Mouse (Mus musculus): Measurements from ENCODE around the gene Slx4ip.
A peak's percentile ranks its signal among the peaks of the same experiment; 100 is the strongest.
"Not testable (repeated sequence)": the region's sequence is repeated elsewhere in the genome, so short reads cannot be mapped to it uniquely, and the experiment has no call there.

The Slx4ip gene

GRCm38 (mm10) chr2:136891068-136891950, at the start of gene Slx4ip, which contains the start of the genes AL731706.1 and Mkks:
TSS of gene Slx4ip (plus strand) at chr2:136891218.
TSS of gene AL731706.1 (minus strand) at chr2:136891389.
TSS of gene Mkks (minus strand) at chr2:136891389.
- DNase-seq (ENCODE audit: low read depth, low spot score) = peak; percentile 99

GRCm38 (mm10) chr2:136850366-136850765, 40.7 kb upstream of the Slx4ip start:
- DNase-seq (ENCODE audit: low read depth, low spot score) = no peak

GRCm38 (mm10) chr2:136854543-136855388, 36.3 kb upstream of the Slx4ip start:
- no peak for DNase-seq (ENCODE audit: low read depth, low spot score)

- DNase-seq (ENCODE audit: low read depth, low spot score) = no peak
Observed at GRCm38 (mm10) chr2:136885579-136885978, 5.4 kb upstream of the Slx4ip start, which contains the start of gene AL731706.2. TSS of gene AL731706.2 (minus strand) at chr2:136885679.

GRCm38 (mm10) chr2:136886846-136887245, 4.2 kb upstream of the Slx4ip start:
- DNase-seq (ENCODE audit: low read depth, low spot score) = no peak

- DNase-seq (ENCODE audit: low read depth, low spot score) = not testable (repeated sequence)
Observed at GRCm38 (mm10) chr2:136890716-136891067, 326 bp upstream of the Slx4ip start.

- DNase-seq (ENCODE audit: low read depth, low spot score) = peak; percentile 91
Observed at GRCm38 (mm10) chr2:136891951-136892371, 943 bp downstream of the Slx4ip start.

- no peak for DNase-seq (ENCODE audit: low read depth, low spot score)
Observed at GRCm38 (mm10) chr2:136894494-136894893, 3.5 kb downstream of the Slx4ip start.

- no peak for DNase-seq (ENCODE audit: low read depth, low spot score)
Observed at GRCm38 (mm10) chr2:136896131-136896530, 5.1 kb downstream of the Slx4ip start.

GRCm38 (mm10) chr2:136908596-136908995, 17.6 kb downstream of the Slx4ip start:
- DNase-seq (ENCODE audit: low read depth, low spot score) = no peak

GRCm38 (mm10) chr2:136909298-136909697, 18.3 kb downstream of the Slx4ip start:
- DNase-seq (ENCODE audit: low read depth, low spot score) = no peak

GRCm38 (mm10) chr2:136911958-136912411, 21.0 kb downstream of the Slx4ip start:
- no peak for DNase-seq (ENCODE audit: low read depth, low spot score)

- DNase-seq (ENCODE audit: low read depth, low spot score) = no peak
Observed at GRCm38 (mm10) chr2:136913021-136913420, 22.0 kb downstream of the Slx4ip start.

- no peak for DNase-seq (ENCODE audit: low read depth, low spot score)
Observed at GRCm38 (mm10) chr2:136914334-136914902, 23.4 kb downstream of the Slx4ip start.

- DNase-seq (ENCODE audit: low read depth, low spot score) = no peak
Observed at GRCm38 (mm10) chr2:136919433-136919832, 28.4 kb downstream of the Slx4ip start.

GRCm38 (mm10) chr2:136920257-136920993, 29.4 kb downstream of the Slx4ip start:
- DNase-seq (ENCODE audit: low read depth, low spot score) = no peak

- DNase-seq (ENCODE audit: low read depth, low spot score) = no peak
Observed at GRCm38 (mm10) chr2:136921003-136921408, 30.0 kb downstream of the Slx4ip start.

- DNase-seq (ENCODE audit: low read depth, low spot score) = no peak
Observed at GRCm38 (mm10) chr2:136936391-136937288, 45.6 kb downstream of the Slx4ip start.

GRCm38 (mm10) chr2:136938249-136938648, 47.2 kb downstream of the Slx4ip start:
- no peak for DNase-seq (ENCODE audit: low read depth, low spot score)

GRCm38 (mm10) chr2:136946297-136946696, 55.3 kb downstream of the Slx4ip start:
- DNase-seq (ENCODE audit: low read depth, low spot score) = no peak

Data from embryo, embryonic 11.5 days (tissue).